7 mouse cellular contexts compared by ENCODE assay signal in the genomic region with DNA sequence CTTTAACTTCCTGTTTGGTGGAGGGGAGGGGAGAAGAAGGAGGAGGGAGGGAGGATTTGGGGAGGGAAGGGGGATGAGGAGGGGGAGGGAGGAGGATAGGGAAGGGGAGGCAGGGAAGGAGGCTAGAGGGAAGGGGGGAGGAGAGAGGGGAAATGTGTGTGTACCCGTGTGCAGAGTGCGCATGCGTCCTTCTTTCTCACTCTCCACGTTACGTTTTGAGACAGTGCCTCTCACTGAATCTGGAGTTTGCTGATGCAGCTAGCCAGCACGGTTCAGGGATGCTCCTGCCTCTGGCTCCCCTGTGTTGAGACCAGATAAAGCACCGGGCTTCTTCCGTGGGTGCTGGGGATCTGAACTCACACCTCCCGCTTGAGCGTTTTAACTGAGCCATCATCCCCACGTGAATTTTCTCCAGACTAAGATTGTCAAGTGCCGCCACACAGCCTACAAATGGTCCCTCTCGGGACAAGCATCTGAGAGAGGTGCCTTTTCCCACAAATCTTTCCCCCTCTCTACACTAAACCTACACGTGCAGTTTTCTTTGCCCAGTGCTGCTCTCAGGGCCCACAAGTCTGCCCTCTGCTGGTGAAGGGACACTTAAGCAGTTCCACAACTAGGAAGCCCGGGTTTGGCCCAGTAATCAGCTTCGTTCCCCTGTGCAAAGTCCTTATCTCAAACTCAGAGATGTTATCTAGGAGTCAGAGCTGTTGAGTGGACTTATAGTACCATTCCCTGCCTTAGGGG. TPM values are rescaled to one million over a fixed set of nuclear protein-coding genes. Genes with fewer than 3 reads are reported as not detected.
DNase-seq lines count a peak whose midpoint lies in the region; ATAC-seq lines count a peak whose summit lies in the region.

No protein-coding gene starts in this region.

- intact Hi-C loops in left cerebral cortex, postnatal 4 days (cut with DNase I) = no loop called here

- DNase-seq in NIH3T3 (ENCODE audit: low read depth) = peak; percentile 71
- peak; percentile 31 for DNase-seq in c-Kit-positive CD71-negative TER-119-negative erythroid progenitor cells, embryonic 14.5 days (ENCODE audit: low read depth)
- DNase-seq in left cerebral cortex, postnatal 4 days = peak; percentile 69
- peak; percentile 77 for DNase-seq in mesoderm, embryonic 11.5 days (ENCODE audit: low read depth, low spot score)
- peak; percentile 14 for DNase-seq in spleen, adult 12 weeks (ENCODE audit: low spot score)

- ATAC-seq in erythroid progenitor cell, adult 5-6 weeks (replicated peaks; ENCODE audit: low FRiP score, poor library complexity, severe bottlenecking) = peak; percentile 78; the same call in 1 of the 2 replicates
- ATAC-seq in hematopoietic stem cell, adult 5-6 weeks (replicated peaks in 1 of 2; ENCODE audit: insufficient read depth in 1 of 2, low FRiP score in 2 of 2, low TSS enrichment in 1 of 2, low read depth in 1 of 2, poor library complexity in 2 of 2, severe bottlenecking in 2 of 2) = peak; percentile 46 to 56; a peak in 3 of 4 replicates

RNA-seq across cellular contexts. Expression of gene Dnajc11, which starts 13.4 kb away (rescaled TPM):
- total RNA-seq in erythroid progenitor cell, adult 5-6 weeks (2015; ENCODE audit: low replicate concordance) = 41.9 and 46.9 TPM in 2 replicates
- total RNA-seq in erythroid progenitor cell, adult 5-6 weeks (2017; ENCODE audit: low replicate concordance) = 72.3 and 79.2 TPM in 2 replicates
- 47.3 and 83.1 TPM in 2 replicates for total RNA-seq in hematopoietic stem cell, adult 5-6 weeks (2017)
- total RNA-seq in left cerebral cortex, postnatal 4 days (2021) = 10 to 100 TPM; 74.9 to 79.2 TPM

RNA-seq across cellular contexts. Expression of gene Camta1, which starts 58.4 kb away (rescaled TPM):
- 67.5 and 120 TPM in 2 replicates for total RNA-seq in erythroid progenitor cell, adult 5-6 weeks (2015; ENCODE audit: low replicate concordance)
- total RNA-seq in erythroid progenitor cell, adult 5-6 weeks (2017; ENCODE audit: low replicate concordance) = 13.5 and 41.5 TPM in 2 replicates
- total RNA-seq in hematopoietic stem cell, adult 5-6 weeks (2017) = 11.6 and 60.5 TPM in 2 replicates
- total RNA-seq in left cerebral cortex, postnatal 4 days (2021) = 100 to 1,000 TPM; 198 to 204 TPM

Comparison
In these comparisons a context has a peak if more than half of its experiments do, and no peak if none do; other contexts are left out.
1. Peak in every context shown above with its lines: DNase-seq and ATAC-seq.
2. DNase-seq: peak in every context shown above with its lines; median percentile 77 in mesoderm, embryonic 11.5 days; 71 in NIH3T3; 69 in left cerebral cortex, postnatal 4 days; 31 in c-Kit-positive CD71-negative TER-119-negative erythroid progenitor cells, embryonic 14.5 days; 14 in spleen, adult 12 weeks.